Comparison of ENCODE assay signal across 11 mouse cellular contexts in the genomic region with DNA sequence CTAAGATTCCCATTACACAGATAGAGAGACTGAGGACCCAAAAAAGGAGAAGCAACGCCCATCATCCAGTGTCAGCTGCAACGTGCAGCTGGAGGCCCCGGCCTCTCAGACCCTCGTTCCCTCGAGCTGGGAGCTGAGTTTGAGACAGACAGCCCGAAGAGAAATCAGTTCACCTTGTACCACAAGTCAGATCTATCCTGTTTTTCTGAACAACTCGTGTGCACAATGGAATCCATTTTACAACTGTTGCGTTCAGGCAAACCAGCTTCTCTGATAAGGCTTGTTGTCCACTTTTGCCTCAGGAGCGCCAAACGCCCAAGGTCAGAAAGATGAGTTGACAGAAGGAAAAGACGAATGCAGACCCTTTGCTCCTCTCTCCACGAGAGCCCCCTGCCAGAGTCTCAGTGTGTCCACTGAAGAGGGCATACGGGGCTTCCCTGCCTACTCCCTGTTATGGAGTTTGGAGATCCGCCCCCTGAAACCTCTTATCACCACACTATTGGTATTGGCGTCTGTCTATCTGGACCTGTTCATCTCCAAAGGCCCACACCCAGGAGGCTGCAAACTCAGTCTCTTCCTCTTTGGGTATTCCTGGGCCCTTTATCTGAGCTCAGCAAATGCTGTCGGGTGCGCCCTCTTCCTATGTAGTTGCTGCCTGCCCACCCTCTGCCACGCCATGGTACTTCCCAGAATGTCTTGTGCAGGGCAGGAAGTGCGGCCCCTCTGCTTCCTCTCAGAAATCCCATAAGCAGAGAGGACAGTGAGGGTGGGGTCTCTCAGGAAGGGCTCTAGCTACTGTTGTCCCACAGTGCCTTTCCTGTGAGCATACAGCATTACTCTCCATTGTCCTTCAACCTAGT. TPM values are rescaled to one million over a fixed set of nuclear protein-coding genes. Genes with fewer than 3 reads are reported as not detected.
DNase-seq lines count a peak whose midpoint lies in the region; ATAC-seq lines count a peak whose summit lies in the region.
"Had no signal": no experiment of that assay in that cellular context is flagged by ENCODE, and none has a peak within 500 bp of the region (broad histone marks: within the 10 kb centered on the region; RNA-seq: fewer than 3 reads in every experiment).

No protein-coding gene starts in this region.

- no peaks in the 10 kb centered on the region for H3K9me3 ChIP-seq in forebrain, embryonic 10.5 days
- no peaks in the 10 kb centered on the region for H3K9me3 ChIP-seq in forebrain, embryonic 13.5 days (replicated peaks)
- H3K9me3 ChIP-seq in limb, embryonic 10.5 days (replicated peaks) = no peaks in the 10 kb centered on the region
- H3K9me3 ChIP-seq: neural tube, embryonic 12.5 days had no signal

- ATAC-seq in forebrain, embryonic 13.5 days = no peak
- ATAC-seq in erythroid progenitor cell, adult 5-6 weeks (replicated peaks; ENCODE audit: low FRiP score, poor library complexity, severe bottlenecking) = peak; percentile 63
- ATAC-seq: forebrain, postnatal 0 days had no signal

- no peak overlapping the region for H3K4me3 ChIP-seq in forebrain, embryonic 10.5 days
- no peak overlapping the region for H3K4me3 ChIP-seq in forebrain, embryonic 13.5 days
- H3K4me3 ChIP-seq in limb, embryonic 10.5 days = no peak overlapping the region
- H3K4me3 ChIP-seq: neural tube, embryonic 12.5 days had no signal

- DNase-seq in forebrain, embryonic 10.5 days (ENCODE audit: extremely low spot score, low spot score) = no peak
- DNase-seq in limb, embryonic 10.5 days (ENCODE audit: low spot score) = no peak
- DNase-seq in lung, postnatal 25 days (ENCODE audit: low spot score) = peak; percentile 78
- DNase-seq in urinary bladder, postnatal 4 days (ENCODE audit: low spot score in 2 of 2) = no peak
- no peak for DNase-seq in adipocyte (ENCODE audit: low spot score)
- no peak for DNase-seq in neural tube, embryonic 10.5 days (ENCODE audit: extremely low spot score, low spot score)
- DNase-seq: cerebellum, adult 9-10 months; forebrain, postnatal 0 days had no signal

- H3K27me3 ChIP-seq in forebrain, embryonic 10.5 days (ENCODE audit: poor library complexity, severe bottlenecking) = peaks cover 39% of the 10 kb centered on the region
- 0 out of 2 replicates have a peak, but pooled peaks cover 2% of the 10 kb centered on the region for H3K27me3 ChIP-seq in forebrain, embryonic 13.5 days
- no peaks in the 10 kb centered on the region for H3K27me3 ChIP-seq in limb, embryonic 10.5 days (ENCODE audit: low read depth, poor library complexity, severe bottlenecking)

- peaks cover 59% of the 10 kb centered on the region for H3K4me1 ChIP-seq in forebrain, embryonic 10.5 days
- peaks cover 40% of the 10 kb centered on the region for H3K4me1 ChIP-seq in forebrain, embryonic 13.5 days
- H3K4me1 ChIP-seq in limb, embryonic 10.5 days = peaks cover 48% of the 10 kb centered on the region

- H3K36me3 ChIP-seq in forebrain, embryonic 10.5 days (replicated peaks) = no peaks in the 10 kb centered on the region
- no peaks in the 10 kb centered on the region for H3K36me3 ChIP-seq in forebrain, embryonic 13.5 days (ENCODE audit: poor library complexity, severe bottlenecking)
- no peaks in the 10 kb centered on the region for H3K36me3 ChIP-seq in limb, embryonic 10.5 days
- H3K36me3 ChIP-seq: neural tube, embryonic 12.5 days had no signal

- 89% methylated on average over 19 of the region's 19 CpGs for WGBS in forebrain, embryonic 10.5 days
- WGBS in forebrain, embryonic 13.5 days = 88% methylated on average over 19 of the region's 19 CpGs
- 84% methylated on average over 19 of the region's 19 CpGs for WGBS in limb, embryonic 10.5 days

- H3K4me2 ChIP-seq in forebrain, embryonic 13.5 days = no peak overlapping the region
- H3K4me2 ChIP-seq: neural tube, embryonic 12.5 days had no signal

- H3K27ac ChIP-seq in forebrain, embryonic 10.5 days = peak overlapping the region; percentile 65
- no peak overlapping the region for H3K27ac ChIP-seq in forebrain, embryonic 13.5 days
- H3K27ac ChIP-seq in limb, embryonic 10.5 days = peak overlapping the region; percentile 37
- H3K27ac ChIP-seq: neural tube, embryonic 12.5 days had no signal

- H3K9ac ChIP-seq in forebrain, embryonic 13.5 days = no peak overlapping the region
- H3K9ac ChIP-seq: forebrain, postnatal 0 days; neural tube, embryonic 12.5 days had no signal

RNA-seq across cellular contexts. Expression of gene Zmiz1, which starts 57.7 kb away (rescaled TPM):
- polyA plus RNA-seq in forebrain, embryonic 10.5 days (2016; fragmentation: Nextera tagmentation; extraction: Ambion mirVana) = 38.8 and 42.5 TPM in 2 replicates
- 57.2 and 61.3 TPM in 2 replicates for polyA plus RNA-seq in forebrain, embryonic 13.5 days (2015; fragmentation: Nextera tagmentation; extraction: Ambion mirVana)
- total RNA-seq in erythroid progenitor cell, adult 5-6 weeks (2015; ENCODE audit: low replicate concordance) = 20.9 and 36.0 TPM in 2 replicates
- total RNA-seq in erythroid progenitor cell, adult 5-6 weeks (2017; ENCODE audit: low replicate concordance) = 4.0 and 4.6 TPM in 2 replicates
- 43.8 and 55.5 TPM in 2 replicates for polyA plus RNA-seq in limb, embryonic 10.5 days (2016; fragmentation: Nextera tagmentation; extraction: Ambion mirVana)
